Mouse (Mus musculus) hindbrain, embryonic 16.5 days (tissue): ENCODE measurements around the gene Cbl. TPM values are rescaled to one million over a fixed set of nuclear protein-coding genes. Genes with fewer than 3 reads are reported as not detected.

Source experiments
- ATAC-seq: fragments of 200-750 bp; cut with Nextera tagmentation; 2 replicates; pipeline ENCODE4 v1.8.0; 2017; ENCODE audit warnings: moderate TSS enrichment, moderate library complexity
- H3K27ac ChIP-seq: fragments of 300-500 bp; sonication (generic); 2 replicates; pipeline ENCODE4 v1.5.1; 2014; ENCODE audit warnings: low read depth, mild to moderate bottlenecking, control low read depth, low read length, moderate library complexity
- H3K27me3 ChIP-seq: fragments of 300-500 bp; sonication (generic); replicated peaks from 2 replicates; pipeline ENCODE4 v1.6.1; 2014; ENCODE audit warnings: low read length; ENCODE audit not compliant: control insufficient read depth, insufficient read depth
- H3K36me3 ChIP-seq: fragments of 300-500 bp; sonication (generic); 2 replicates; pipeline ENCODE4 v1.6.1; 2014; ENCODE audit warnings: mild to moderate bottlenecking, low read length, moderate library complexity, mixed read lengths; ENCODE audit not compliant: control insufficient read depth, insufficient read depth
- H3K4me1 ChIP-seq: fragments of 300-500 bp; sonication (generic); 2 replicates; pipeline ENCODE4 v1.6.1; 2014; ENCODE audit warnings: low read depth, low read length; ENCODE audit not compliant: control insufficient read depth, insufficient read depth
- H3K4me2 ChIP-seq: fragments of 300-500 bp; sonication (generic); 2 replicates; pipeline ENCODE4 v1.6.1; 2014; ENCODE audit warnings: mild to moderate bottlenecking, low read length, control low read depth, moderate library complexity
- H3K4me3 ChIP-seq: fragments of 300-500 bp; sonication (generic); 2 replicates; pipeline ENCODE4 v1.5.1; 2014; ENCODE audit warnings: mild to moderate bottlenecking, low read length, control low read depth, moderate library complexity
- H3K9ac ChIP-seq: fragments of 300-500 bp; sonication (generic); 2 replicates; pipeline ENCODE4 v1.6.1; 2014; ENCODE audit warnings: low read depth, mild to moderate bottlenecking, control low read depth, low read length, moderate library complexity
- H3K9me3 ChIP-seq: fragments of 300-500 bp; sonication (generic); 2 replicates; pipeline ENCODE4 v1.6.1; 2014; ENCODE audit warnings: mild to moderate bottlenecking, low read length, moderate library complexity; ENCODE audit not compliant: control insufficient read depth
- WGBS: fragments of 180-500 bp; shearing (Covaris S2); extraction: QIAGEN DNeasy Blood & Tissue Kit; methylation state at CpG from one replicate; pipeline ENCODE4 v1.1.7; 2014; 5-methylcytosine and 5-hydroxymethylcytosine counted together
- polyA plus RNA-seq: library from polyadenylated mRNA; unstranded; fragments of >200 nt; fragmentation: Nextera tagmentation; extraction: Ambion mirVana; gene quantifications from 2 replicates; pipeline ENCODE4 v1.2.1, GENCODE M21; 2015

Cbl gene
- polyA plus RNA-seq, 1 experiment from 2014 or later = 17.4 TPM

GRCm38 (mm10) chr9:44199166-44199565 lies 34.7 kb downstream of the Cbl start:
- Histone ChIP-seq H3K4me3 (no peak overlapping the region), H3K9ac (no peak overlapping the region), H3K27ac (no peak overlapping the region), H3K36me3 (peaks cover 5% of the 10 kb centered on the region; the same call in 1 of the 2 replicates), H3K27me3 (no peaks in the 10 kb centered on the region), H3K9me3 (no peaks in the 10 kb centered on the region), H3K4me2 (no peak overlapping the region), H3K4me1 (no peaks in the 10 kb centered on the region)
- 85% methylated on average over 3 of the region's 3 CpGs for WGBS
- no peak for ATAC-seq

GRCm38 (mm10) chr9:44196354-44196753 lies 37.5 kb downstream of the Cbl start:
- no peak for ATAC-seq
- Histone ChIP-seq H3K4me3 (no peak overlapping the region), H3K27me3 (no peaks in the 10 kb centered on the region), H3K9me3 (no peaks in the 10 kb centered on the region), H3K4me1 (no peaks in the 10 kb centered on the region), H3K36me3 (peaks cover 5% of the 10 kb centered on the region; the same call in 1 of the 2 replicates), H3K9ac (no peak overlapping the region), H3K27ac (no peak overlapping the region), H3K4me2 (no peak overlapping the region)
- WGBS = 95% methylated on average over 4 of the region's 4 CpGs

GRCm38 (mm10) chr9:44194000-44194399 lies 39.8 kb downstream of the Cbl start:
- Histone ChIP-seq H3K36me3 (0 out of 2 replicates have a peak, but pooled peaks cover 5% of the 10 kb centered on the region), H3K4me2 (no peak overlapping the region), H3K9ac (no peak overlapping the region), H3K9me3 (no peaks in the 10 kb centered on the region), H3K27ac (no peak overlapping the region), H3K27me3 (no peaks in the 10 kb centered on the region), H3K4me1 (no peaks in the 10 kb centered on the region), H3K4me3 (no peak overlapping the region)
- ATAC-seq = no peak
- WGBS = 92% methylated on average over 1 of the region's 1 CpGs

GRCm38 (mm10) chr9:44192794-44193193 lies 41.1 kb downstream of the Cbl start:
- no peak overlapping the region for H3K4me2 ChIP-seq
- no peak for ATAC-seq
- no peaks in the 10 kb centered on the region for H3K9me3 ChIP-seq
- 0 out of 2 replicates have a peak, but pooled peaks cover 3% of the 10 kb centered on the region for H3K36me3 ChIP-seq
- H3K4me3 ChIP-seq = no peak overlapping the region
- 91% methylated on average over 5 of the region's 5 CpGs for WGBS
- H3K9ac ChIP-seq = no peak overlapping the region
- no peak overlapping the region for H3K27ac ChIP-seq
- no peaks in the 10 kb centered on the region for H3K27me3 ChIP-seq
- H3K4me1 ChIP-seq = no peaks in the 10 kb centered on the region; the same call in 1 of the 2 replicates

- Histone ChIP-seq H3K27ac (no peak overlapping the region), H3K9me3 (no peaks in the 10 kb centered on the region), H3K27me3 (no peaks in the 10 kb centered on the region), H3K9ac (no peak overlapping the region), H3K4me1 (no peaks in the 10 kb centered on the region; the same call in 1 of the 2 replicates), H3K36me3 (0 out of 2 replicates have a peak, but pooled peaks cover 2% of the 10 kb centered on the region), H3K4me2 (no peak overlapping the region), H3K4me3 (no peak overlapping the region)
- 93% methylated on average over 3 of the region's 3 CpGs for WGBS
- ATAC-seq = no peak
These were observed 41.5 kb downstream of the Cbl start for GRCm38 (mm10) chr9:44192312-44192711.

GRCm38 (mm10) chr9:44191166-44191565 lies 42.7 kb downstream of the Cbl start:
- H3K4me2 ChIP-seq = no peak overlapping the region
- WGBS = 81% methylated on average over 3 of the region's 3 CpGs
- ATAC-seq = no peak
- H3K27me3 ChIP-seq = no peaks in the 10 kb centered on the region
- no peak overlapping the region for H3K27ac ChIP-seq
- no peaks in the 10 kb centered on the region; the same call in 1 of the 2 replicates for H3K4me1 ChIP-seq
- H3K9me3 ChIP-seq = no peaks in the 10 kb centered on the region
- 0 out of 2 replicates have a peak, but pooled peaks cover 2% of the 10 kb centered on the region for H3K36me3 ChIP-seq
- no peak overlapping the region for H3K4me3 ChIP-seq
- H3K9ac ChIP-seq = no peak overlapping the region

GRCm38 (mm10) chr9:44188223-44188622 lies 45.6 kb downstream of the Cbl start:
- Histone ChIP-seq H3K27me3 (no peaks in the 10 kb centered on the region), H3K36me3 (0 out of 2 replicates have a peak, but pooled peaks cover 2% of the 10 kb centered on the region), H3K27ac (0 out of 2 replicates have a peak overlapping the region, but pooled peaks have one; percentile 55), H3K9ac (no peak overlapping the region), H3K4me1 (no peaks in the 10 kb centered on the region; the same call in 1 of the 2 replicates), H3K4me2 (no peak overlapping the region), H3K9me3 (no peaks in the 10 kb centered on the region), H3K4me3 (no peak overlapping the region)
- WGBS = 56% methylated on average over 12 of the region's 12 CpGs
- ATAC-seq = peak; percentile 79; the same call in 1 of the 2 replicates

GRCm38 (mm10) chr9:44182260-44182659 lies 51.6 kb downstream of the Cbl start:
- WGBS = 92% methylated on average over 3 of the region's 3 CpGs
- no peak for ATAC-seq

GRCm38 (mm10) chr9:44181537-44181936 lies 52.3 kb downstream of the Cbl start:
- Histone ChIP-seq H3K4me3 (no peak overlapping the region), H3K27me3 (no peaks in the 10 kb centered on the region), H3K4me2 (no peak overlapping the region), H3K4me1 (no peaks in the 10 kb centered on the region), H3K27ac (no peak overlapping the region), H3K9ac (no peak overlapping the region), H3K36me3 (no peaks in the 10 kb centered on the region), H3K9me3 (no peaks in the 10 kb centered on the region; the same call in 1 of the 2 replicates)
- 85% methylated on average over 5 of the region's 5 CpGs for WGBS
- ATAC-seq = no peak

More at GRCm38 (mm10) chr9:44182260-44182659, 51.6 kb downstream of the Cbl start:
- Histone ChIP-seq H3K9me3 (no peaks in the 10 kb centered on the region; the same call in 1 of the 2 replicates), H3K36me3 (no peaks in the 10 kb centered on the region), H3K9ac (no peak overlapping the region), H3K4me2 (no peak overlapping the region), H3K27me3 (no peaks in the 10 kb centered on the region), H3K4me3 (no peak overlapping the region), H3K27ac (no peak overlapping the region), H3K4me1 (no peaks in the 10 kb centered on the region)
